Mouse (Mus musculus): ENCODE results near the gene AI593442.

DNA sequence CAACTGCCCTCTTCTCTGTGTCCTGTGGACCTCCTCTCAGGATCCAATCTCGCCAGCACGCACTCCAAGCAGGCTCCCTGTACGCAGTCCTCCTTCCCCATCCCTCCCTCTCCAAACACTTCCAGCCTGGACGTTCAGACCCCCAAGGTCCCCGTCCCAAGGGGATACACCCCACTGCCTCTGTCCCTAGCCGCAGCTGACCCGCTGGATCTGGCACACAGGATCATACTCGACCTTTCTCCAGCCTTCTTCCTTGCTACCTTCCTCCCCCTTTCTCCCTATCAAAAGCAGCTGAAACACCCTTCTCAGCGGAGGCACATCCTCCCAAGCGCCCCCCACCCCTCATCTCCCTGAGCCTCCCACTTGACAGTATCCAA is 753 bp downstream of the AI593442 start:
- TF ChIP-seq CTCF (IDR thresholded peaks at IDR 0.05; ENCODE audit: low read depth) (no peak), EP300 (optimal IDR thresholded peaks at IDR 0.05) (no peak)
